Mouse (Mus musculus): ENCODE measurements at regions not wholly inside any gene's neighbourhood (a gene's known extent, or its start where the extent isn't known, plus 50 kb on each side); places are given as distances from the start of the nearest gene placed in this dataset.

GRCm38 (mm10) chr5:149345161-149345560 is 66.4 kb upstream of the Medag start:
- TF ChIP-seq MAFK (IDR thresholded peaks at IDR 0.05; ENCODE audit: insufficient read depth, low read depth, low read length) (no peak), ZC3H11A (IDR thresholded peaks at IDR 0.05; ENCODE audit: borderline replicate concordance, low read depth, low read length) (no peak), HCFC1 (IDR thresholded peaks at IDR 0.05; ENCODE audit: borderline replicate concordance, insufficient read depth, low read length) (no peak)

All from ES-E14 (cell line).